Mouse (Mus musculus): ENCODE measurements around the gene Mrpl16.

GRCm38 (mm10) chr19:11807822-11808221 lies 37.6 kb downstream of the Mrpl16 start:
- TF ChIP-seq CTCF (IDR thresholded peaks at IDR 0.05; ENCODE audit: low read depth) (no peak), EP300 (IDR thresholded peaks at IDR 0.05; ENCODE audit: low read depth) (no peak)
